Mouse (Mus musculus) ES-Bruce4 (cell line): ENCODE measurements at regions not wholly inside any gene's neighbourhood (a gene's known extent, or its start where the extent isn't known, plus 50 kb on each side); places are given as distances from the start of the nearest gene placed in this dataset.

Experiments used
- CTCF ChIP-seq: IDR thresholded peaks from one replicate; pipeline ENCODE4 v1.8.1; 2011; ENCODE audit warnings: low read depth, low read length
- EP300 ChIP-seq: IDR thresholded peaks from 2 replicates; pipeline ENCODE4 v1.6.1; 2011; ENCODE audit warnings: low read depth, low read length; ENCODE audit not compliant: insufficient read depth
- POLR2A ChIP-seq: IDR thresholded peaks from one replicate; pipeline ENCODE4 v1.8.1; 2011; ENCODE audit warnings: low read length; ENCODE audit not compliant: insufficient read depth

GRCm38 (mm10) chr15:96780606-96781005, 81.1 kb upstream of the Slc38a2 start:
- TF ChIP-seq POLR2A, result no peak
- TF ChIP-seq CTCF, result no peak
- no peak for TF ChIP-seq EP300
